Mouse (Mus musculus) stomach, postnatal 0 days (tissue): ENCODE results near the gene Slc25a17. TPM values are rescaled to one million over a fixed set of nuclear protein-coding genes. Genes with fewer than 3 reads are reported as not detected.
A peak's percentile ranks its signal among the peaks of the same experiment; 100 is the strongest.

ENCODE experiments used
- ATAC-seq: fragments of 200-750 bp; cut with Nextera tagmentation; 2 replicates; pipeline ENCODE4 v1.8.0; 2017; ENCODE audit not compliant: low FRiP score, low TSS enrichment
- DNase-seq: peaks from one replicate; pipeline ENCODE4 v3.0.0-alpha.2; 2016; ENCODE audit warnings: low spot score
- H3K27ac ChIP-seq: fragments of 300-500 bp; sonication (generic); replicated peaks from 2 replicates; pipeline ENCODE4 v1.5.1; 2014; ENCODE audit warnings: mild to moderate bottlenecking, control low read depth
- H3K27me3 ChIP-seq: fragments of 300-500 bp; sonication (generic); 2 replicates; pipeline ENCODE4 v1.6.1; 2014; ENCODE audit warnings: low read length; ENCODE audit not compliant: control insufficient read depth, insufficient read depth
- H3K36me3 ChIP-seq: fragments of 300-500 bp; sonication (generic); 2 replicates; pipeline ENCODE4 v1.6.1; 2014; ENCODE audit warnings: low read length, mixed read lengths; ENCODE audit not compliant: control insufficient read depth, insufficient read depth
- H3K4me1 ChIP-seq: fragments of 300-500 bp; sonication (generic); replicated peaks from 2 replicates; pipeline ENCODE4 v1.6.1; 2014; ENCODE audit warnings: antibody characterized with exemption; ENCODE audit not compliant: control insufficient read depth, insufficient read depth
- H3K4me2 ChIP-seq: fragments of 300-500 bp; sonication (generic); replicated peaks from 2 replicates; pipeline ENCODE4 v1.6.1; 2014; ENCODE audit warnings: low read depth, mild to moderate bottlenecking, control low read depth, moderate library complexity
- H3K4me3 ChIP-seq: fragments of 300-500 bp; sonication (generic); 2 replicates; pipeline ENCODE4 v1.5.1; 2014; ENCODE audit warnings: low read depth, low read length, control low read depth
- H3K9ac ChIP-seq: fragments of 300-500 bp; sonication (generic); 2 replicates; pipeline ENCODE4 v1.6.1; 2014; ENCODE audit warnings: mild to moderate bottlenecking, low read length, control low read depth, mixed read lengths
- H3K9me3 ChIP-seq: fragments of 300-500 bp; sonication (generic); 2 replicates; pipeline ENCODE4 v1.6.1; 2016; ENCODE audit warnings: low read length; ENCODE audit not compliant: control insufficient read depth
- CTCF ChIP-seq: IDR thresholded peaks from 2 replicates; pipeline ENCODE4 v1.5.1; 2016; ENCODE audit warnings: antibody characterized with exemption, low read depth, mild to moderate bottlenecking, moderate library complexity
- EP300 ChIP-seq: optimal IDR thresholded peaks from 2 replicates; pipeline ENCODE3; 2016; ENCODE audit warnings: antibody characterized with exemption
- WGBS: fragments of 180-500 bp; shearing (Covaris S2); extraction: QIAGEN DNeasy Blood & Tissue Kit; methylation state at CpG from one replicate; pipeline ENCODE4 v1.1.7; 2014; 5-methylcytosine and 5-hydroxymethylcytosine counted together
- polyA plus RNA-seq: library from polyadenylated mRNA; unstranded; fragments of >200 nt; fragmentation: Nextera tagmentation; extraction: Ambion mirVana; gene quantifications from 2 replicates; pipeline ENCODE4 v1.2.1, GENCODE M21; 2015

Slc25a17 gene
- polyA plus RNA-seq, 1 experiment from 2014 or later, result 85.1 TPM

DNA sequence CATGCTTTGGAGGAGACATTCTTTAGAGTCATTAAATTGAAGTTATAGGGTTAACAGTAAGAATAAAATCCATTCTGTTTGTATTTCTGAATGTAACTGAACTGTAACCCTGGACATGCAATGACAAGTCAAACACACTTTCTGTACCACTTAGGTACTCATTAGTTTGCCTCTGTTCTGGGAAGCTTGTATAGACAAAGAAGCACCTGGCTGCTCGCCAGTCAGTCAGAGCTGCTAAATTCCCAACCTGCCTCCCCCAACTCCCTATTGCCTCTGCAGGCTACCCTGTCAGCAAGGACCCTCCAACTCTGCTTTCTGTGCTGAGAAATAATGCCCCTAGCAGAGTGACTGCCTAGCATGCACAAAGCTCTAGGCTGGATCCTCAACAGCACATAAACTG is 10.2 kb downstream of the Slc25a17 start:
- no peak overlapping the region for H3K9ac ChIP-seq
- ATAC-seq, result no peak
- WGBS, result 22% methylated on average over 1 of the region's 1 CpGs

GRCm38 (mm10) chr15:81348366-81348765 is 12.2 kb downstream of the Slc25a17 start:
- no peak overlapping the region for H3K4me3 ChIP-seq
- H3K9ac ChIP-seq, result no peak overlapping the region
- no peaks in the 10 kb centered on the region for H3K9me3 ChIP-seq
- H3K4me2 ChIP-seq, result no peak overlapping the region
- no peak overlapping the region for H3K27ac ChIP-seq
- H3K36me3 ChIP-seq, result no peaks in the 10 kb centered on the region
- WGBS, result 31% methylated on average over 2 of the region's 2 CpGs
- no peak for TF ChIP-seq EP300
- TF ChIP-seq CTCF, result no peak
- no peaks in the 10 kb centered on the region for H3K27me3 ChIP-seq
- DNase-seq (no peak), ATAC-seq (no peak)
- no peaks in the 10 kb centered on the region for H3K4me1 ChIP-seq

More for the DNA sequence above, 10.2 kb downstream of the Slc25a17 start:
- Histone ChIP-seq H3K9me3 (no peaks in the 10 kb centered on the region), H3K27ac (0 out of 2 replicates have a peak overlapping the region, but pooled peaks have one; percentile 45), H3K4me1 (no peaks in the 10 kb centered on the region), H3K4me2 (no peak overlapping the region), H3K36me3 (no peaks in the 10 kb centered on the region), H3K4me3 (no peak overlapping the region), H3K27me3 (no peaks in the 10 kb centered on the region)
- DNase-seq, result no peak
- TF ChIP-seq EP300, result no peak

DNA sequence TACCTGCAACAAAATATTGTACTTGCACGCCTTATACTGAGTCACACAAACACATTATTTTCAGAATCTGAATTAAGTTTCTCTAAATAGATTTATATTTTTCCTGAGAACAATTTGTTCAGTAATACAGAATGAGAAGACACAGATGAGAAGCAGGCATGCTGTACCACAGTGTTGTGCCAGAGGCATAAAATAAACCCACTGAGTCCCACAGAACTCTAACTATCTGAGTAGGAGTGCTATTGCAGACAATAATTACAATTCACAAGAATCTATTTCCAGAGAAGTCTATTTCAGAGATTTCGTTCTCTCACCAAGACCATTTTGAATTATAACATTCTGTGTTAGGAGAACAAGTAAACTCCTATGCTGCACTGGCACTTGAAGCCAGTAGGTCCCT is 13.1 kb downstream of the Slc25a17 start:
- Histone ChIP-seq H3K27ac (0 out of 2 replicates have a peak overlapping the region, but pooled peaks have one; percentile 20), H3K9ac (no peak overlapping the region), H3K4me1 (no peaks in the 10 kb centered on the region), H3K9me3 (no peaks in the 10 kb centered on the region), H3K4me2 (no peak overlapping the region), H3K36me3 (no peaks in the 10 kb centered on the region), H3K27me3 (no peaks in the 10 kb centered on the region), H3K4me3 (no peak overlapping the region)
- 82% methylated on average over 2 of the region's 2 CpGs for WGBS
- ATAC-seq (no peak), DNase-seq (no peak)
- TF ChIP-seq CTCF (no peak), EP300 (no peak)

DNA sequence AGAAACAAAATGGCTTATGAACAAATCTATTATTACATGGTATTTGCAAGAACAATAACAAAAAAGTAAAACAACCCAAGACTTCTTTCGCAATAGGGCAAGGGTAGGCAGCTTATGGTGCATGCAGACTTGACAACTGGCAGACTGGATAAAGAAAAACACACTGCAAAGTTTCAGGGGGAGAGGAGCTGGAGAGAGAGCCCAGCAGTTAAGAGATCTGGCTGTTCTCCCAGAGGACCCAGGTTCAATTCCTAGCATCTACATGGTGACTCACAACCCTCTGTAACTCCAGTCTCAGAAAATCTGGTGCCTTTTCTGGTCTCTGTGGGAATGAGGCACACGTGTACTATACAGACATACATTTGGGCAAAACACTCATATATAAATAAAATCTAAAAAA is 19.2 kb downstream of the Slc25a17 start:
- 71% methylated on average over 2 of the region's 2 CpGs for WGBS
- H3K4me2 ChIP-seq, result no peak overlapping the region
- no peak for DNase-seq
- no peak overlapping the region for H3K4me3 ChIP-seq
- no peak overlapping the region for H3K9ac ChIP-seq
- no peak overlapping the region for H3K27ac ChIP-seq
- H3K9me3 ChIP-seq, result no peaks in the 10 kb centered on the region
- no peak for TF ChIP-seq CTCF
- no peak for TF ChIP-seq EP300
- no peaks in the 10 kb centered on the region for H3K4me1 ChIP-seq
- ATAC-seq, result no peak
- H3K36me3 ChIP-seq, result 0 out of 2 replicates have a peak, but pooled peaks cover 3% of the 10 kb centered on the region
- H3K27me3 ChIP-seq, result no peaks in the 10 kb centered on the region

DNA sequence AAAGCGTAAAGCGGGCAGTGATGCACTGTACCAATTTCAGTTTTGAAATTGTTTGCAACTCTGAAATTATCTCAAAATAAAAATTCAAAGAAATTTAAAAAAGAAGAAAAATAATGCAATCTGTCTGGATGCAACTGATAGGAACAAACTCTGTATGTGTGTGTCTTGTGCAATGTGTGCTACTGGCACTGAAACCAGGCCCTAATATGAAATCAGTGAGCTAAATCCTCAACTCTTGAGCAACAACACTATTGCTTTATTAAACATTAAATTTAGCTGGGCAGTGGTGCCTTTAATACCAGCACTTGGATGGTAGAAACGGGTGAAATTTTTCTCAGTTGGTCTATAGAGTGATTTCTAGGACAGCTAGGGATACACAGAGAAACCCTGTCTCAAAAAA is 21.5 kb downstream of the Slc25a17 start:
- no peak overlapping the region for H3K4me3 ChIP-seq
- H3K4me1 ChIP-seq, result no peaks in the 10 kb centered on the region
- no peak for ATAC-seq
- no peak overlapping the region for H3K27ac ChIP-seq
- H3K36me3 ChIP-seq, result peaks cover 11% of the 10 kb centered on the region; the same call in 1 of the 2 replicates
- DNase-seq, result no peak
- no peak overlapping the region for H3K4me2 ChIP-seq
- 94% methylated on average over 3 of the region's 3 CpGs for WGBS
- TF ChIP-seq CTCF (no peak), EP300 (no peak)
- no peaks in the 10 kb centered on the region for H3K27me3 ChIP-seq
- H3K9me3 ChIP-seq, result no peaks in the 10 kb centered on the region
- H3K9ac ChIP-seq, result no peak overlapping the region

- Histone ChIP-seq H3K9me3 (no peaks in the 10 kb centered on the region), H3K27ac (no peak overlapping the region), H3K9ac (no peak overlapping the region), H3K4me3 (no peak overlapping the region), H3K36me3 (peaks cover 24% of the 10 kb centered on the region), H3K27me3 (no peaks in the 10 kb centered on the region), H3K4me2 (no peak overlapping the region), H3K4me1 (no peaks in the 10 kb centered on the region)
- ATAC-seq, result no peak
- DNase-seq, result no peak
- no peak for TF ChIP-seq EP300
- TF ChIP-seq CTCF, result no peak
- 79% methylated on average over 5 of the region's 5 CpGs for WGBS
Observed at GRCm38 (mm10) chr15:81336466-81336865, 24.1 kb downstream of the Slc25a17 start.
